Mouse (Mus musculus) mesoderm, embryonic 11.5 days (tissue): ENCODE measurements around the gene Sort1.

Source experiments
- DNase-seq: peaks from one replicate; pipeline ENCODE4 v3.0.0-alpha.2; 2012; ENCODE audit warnings: low read depth, low spot score

Gene Sort1

GRCm38 (mm10) chr3:108383485-108384354 lies 99.8 kb downstream of the Sort1 start, which contains the start of gene Psrc1:
Gene Psrc1 (plus strand): TSS chr3:108383839.
- DNase-seq: peak; percentile 90

- no peak for DNase-seq
Observed at GRCm38 (mm10) chr3:108384425-108384824, 100.5 kb downstream of the Sort1 start.

- no peak for DNase-seq
Observed at GRCm38 (mm10) chr3:108386186-108386585, 102.3 kb downstream of the Sort1 start.

- DNase-seq: peak; percentile 97
Observed at GRCm38 (mm10) chr3:108389111-108389545, 105.2 kb downstream of the Sort1 start.

GRCm38 (mm10) chr3:108392299-108392698 lies 108.4 kb downstream of the Sort1 start:
- no peak for DNase-seq

- DNase-seq: no peak
Observed at GRCm38 (mm10) chr3:108392793-108393192, 108.9 kb downstream of the Sort1 start.

GRCm38 (mm10) chr3:108398281-108398680 lies 114.4 kb downstream of the Sort1 start:
- no peak for DNase-seq

GRCm38 (mm10) chr3:108400442-108400841 lies 116.6 kb downstream of the Sort1 start:
- DNase-seq: no peak

- DNase-seq: peak; percentile 94
Observed at GRCm38 (mm10) chr3:108401692-108402527, 118.0 kb downstream of the Sort1 start.

- DNase-seq: no peak
Observed at GRCm38 (mm10) chr3:108402528-108402920, 118.6 kb downstream of the Sort1 start.

GRCm38 (mm10) chr3:108405536-108406305 lies 121.8 kb downstream of the Sort1 start:
- DNase-seq: no peak

- DNase-seq: no peak
Observed at GRCm38 (mm10) chr3:108406306-108406885, 122.5 kb downstream of the Sort1 start.

- no peak for DNase-seq
Observed at GRCm38 (mm10) chr3:108408517-108409008, 124.7 kb downstream of the Sort1 start.

GRCm38 (mm10) chr3:108409656-108410358 lies 125.9 kb downstream of the Sort1 start:
- DNase-seq: no peak

- peak; percentile 71 for DNase-seq
Observed at GRCm38 (mm10) chr3:108410359-108410714, 126.5 kb downstream of the Sort1 start.
